Mouse (Mus musculus) cortical plate, adult 2 months (tissue): ENCODE measurements around the gene Elmod1.

Experiments used
- CTCF ChIP-seq: fragments of 200-500 bp; IDR thresholded peaks from 2 replicates; pipeline ENCODE4 v1.5.1; 2011; ENCODE audit warnings: mild to moderate bottlenecking, control low read depth, low read length; ENCODE audit not compliant: insufficient read depth; ENCODE audit errors: extremely low read depth
- POLR2A ChIP-seq: fragments of 200-500 bp; IDR thresholded peaks from 2 replicates; pipeline ENCODE4 v1.6.1; 2011; ENCODE audit warnings: mild to moderate bottlenecking, low read length, control low read depth; ENCODE audit not compliant: insufficient read depth; ENCODE audit errors: extremely low read depth

DNA sequence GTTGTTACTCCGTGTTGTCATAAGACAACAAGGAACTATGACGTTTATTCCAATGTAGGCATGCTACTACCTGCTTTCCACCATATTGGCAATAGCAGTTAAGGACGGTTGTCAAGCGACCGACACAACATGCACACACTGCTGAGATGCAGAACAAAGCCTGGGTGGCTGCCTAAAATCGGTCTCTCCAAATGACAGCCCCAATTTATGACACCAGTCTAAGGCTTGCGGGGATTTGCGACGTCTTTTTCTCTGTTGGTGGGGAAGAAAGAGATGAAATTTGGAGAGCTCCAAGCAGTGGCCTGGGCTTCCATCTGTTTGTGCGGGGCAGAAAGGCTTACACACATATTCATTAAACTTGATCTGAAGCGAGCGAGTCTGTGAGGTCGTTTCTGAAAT, 1.2 kb downstream of the Elmod1 start:
- TF ChIP-seq POLR2A (0 out of 2 replicates have a peak, but pooled peaks have one; percentile 16), CTCF (no peak)
